Mouse (Mus musculus): ENCODE data around the gene Exoc4. TPM values are rescaled to one million over a fixed set of nuclear protein-coding genes. Genes with fewer than 3 reads are reported as not detected.

Gene Exoc4
- polyA plus RNA-seq, 1 experiment from 2014 or later: 10.9 TPM

DNA sequence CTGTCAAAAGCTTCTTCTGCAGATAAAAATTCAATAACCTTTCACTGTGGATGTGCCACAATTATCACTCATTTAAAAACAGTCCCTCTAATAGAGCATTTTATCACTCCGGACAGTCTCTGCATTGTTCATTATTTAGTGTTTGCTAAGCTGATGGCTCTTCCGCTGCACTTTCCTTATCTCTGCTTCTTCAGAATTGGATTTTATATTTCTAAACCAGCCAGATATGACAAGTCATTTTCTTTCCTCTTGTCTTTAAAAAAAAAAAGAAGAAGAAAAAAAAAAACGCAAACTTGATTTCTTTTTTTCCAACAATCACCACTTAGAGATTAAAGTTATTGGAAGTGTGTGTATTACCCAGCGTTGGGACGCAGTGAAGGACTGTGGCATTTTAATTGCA is 624.1 kb downstream of the Exoc4 start:
- no peak for ATAC-seq (ENCODE audit: low read depth)

DNA sequence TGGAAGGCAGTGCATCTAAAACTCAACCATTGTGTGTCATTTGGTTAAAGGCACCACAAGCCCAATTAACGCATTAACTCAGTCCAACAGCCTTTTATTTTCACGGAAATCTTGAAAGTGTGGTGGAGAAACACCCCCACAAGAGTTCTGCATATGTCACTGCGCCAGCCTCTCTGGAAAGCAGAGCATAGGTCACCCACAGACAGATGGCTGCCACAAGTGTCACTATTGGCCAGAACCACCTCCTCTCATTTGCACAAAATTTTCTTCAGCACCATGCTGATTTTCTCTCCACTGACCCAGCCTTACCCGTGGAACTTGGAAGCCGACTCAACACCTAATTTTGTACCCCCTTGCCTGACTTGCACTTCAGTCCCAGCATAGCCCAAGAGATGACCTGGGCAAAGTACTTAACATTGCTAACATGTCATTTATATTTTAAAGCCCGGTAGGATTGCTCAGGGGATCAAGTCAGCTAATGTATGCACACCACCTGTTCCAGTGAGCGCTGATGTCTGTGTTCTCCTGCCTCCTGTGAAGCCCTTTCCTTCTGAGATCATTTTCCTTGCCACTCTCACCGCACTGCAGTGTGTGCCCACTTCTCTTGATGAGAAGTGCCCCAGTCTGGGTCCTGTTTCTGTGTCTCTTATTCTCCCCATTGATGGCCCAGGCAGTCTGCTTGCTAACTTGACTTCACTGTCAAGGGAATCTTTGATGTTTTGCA is 625.6 kb downstream of the Exoc4 start:
- ATAC-seq (ENCODE audit: low read depth): no peak
- no peaks in the 10 kb centered on the region for H3K4me1 ChIP-seq (ENCODE audit: control insufficient read depth, low read depth, low read length)
- H3K27me3 ChIP-seq (ENCODE audit: control insufficient read depth, insufficient read depth, low read depth, low read length): no peaks in the 10 kb centered on the region
- 68% methylated on average over 8 of the region's 8 CpGs for WGBS (ENCODE audit: insufficient replicate concordance)
- no peak overlapping the region for H3K4me2 ChIP-seq (ENCODE audit: low read depth, low read length)
- no peak overlapping the region for H3K27ac ChIP-seq (ENCODE audit: low read length)
- no peaks in the 10 kb centered on the region for H3K9me3 ChIP-seq (replicated peaks; ENCODE audit: control insufficient read depth, low read length)
- no peak overlapping the region for H3K9ac ChIP-seq (ENCODE audit: low read depth, low read length)
- no peak overlapping the region for H3K4me3 ChIP-seq (ENCODE audit: low read depth, low read length)
- H3K36me3 ChIP-seq (ENCODE audit: control insufficient read depth, insufficient read depth): no peaks in the 10 kb centered on the region

More for the DNA sequence above, 624.1 kb downstream of the Exoc4 start:
- H3K4me2 ChIP-seq (ENCODE audit: low read depth, low read length): no peak overlapping the region
- WGBS (ENCODE audit: insufficient replicate concordance): 61% methylated on average over 5 of the region's 5 CpGs
- H3K4me1 ChIP-seq (ENCODE audit: control insufficient read depth, low read depth, low read length): no peaks in the 10 kb centered on the region
- H3K9ac ChIP-seq (ENCODE audit: low read depth, low read length): no peak overlapping the region
- no peaks in the 10 kb centered on the region for H3K27me3 ChIP-seq (ENCODE audit: control insufficient read depth, insufficient read depth, low read depth, low read length)
- no peaks in the 10 kb centered on the region for H3K9me3 ChIP-seq (replicated peaks; ENCODE audit: control insufficient read depth, low read length)
- H3K27ac ChIP-seq (ENCODE audit: low read length): no peak overlapping the region
- no peaks in the 10 kb centered on the region for H3K36me3 ChIP-seq (ENCODE audit: control insufficient read depth, insufficient read depth)
- H3K4me3 ChIP-seq (ENCODE audit: low read depth, low read length): no peak overlapping the region

- Histone ChIP-seq H3K4me1 (ENCODE audit: control insufficient read depth, low read depth, low read length) (no peaks in the 10 kb centered on the region), H3K36me3 (ENCODE audit: control insufficient read depth, insufficient read depth) (no peaks in the 10 kb centered on the region), H3K4me3 (ENCODE audit: low read depth, low read length) (no peak overlapping the region), H3K27ac (ENCODE audit: low read length) (no peak overlapping the region), H3K9ac (ENCODE audit: low read depth, low read length) (no peak overlapping the region), H3K27me3 (ENCODE audit: control insufficient read depth, insufficient read depth, low read depth, low read length) (no peaks in the 10 kb centered on the region), H3K9me3 (replicated peaks; ENCODE audit: control insufficient read depth, low read length) (no peaks in the 10 kb centered on the region), H3K4me2 (ENCODE audit: low read depth, low read length) (no peak overlapping the region)
- no peak for ATAC-seq (ENCODE audit: low read depth)
- 59% methylated on average over 9 of the region's 9 CpGs for WGBS (ENCODE audit: insufficient replicate concordance)
Measured at GRCm38 (mm10) chr6:33884141-33884683, 635.3 kb downstream of the Exoc4 start.

GRCm38 (mm10) chr6:33886941-33887340 is 638.1 kb downstream of the Exoc4 start:
- Histone ChIP-seq H3K36me3 (ENCODE audit: control insufficient read depth, insufficient read depth) (no peaks in the 10 kb centered on the region), H3K9me3 (replicated peaks; ENCODE audit: control insufficient read depth, low read length) (no peaks in the 10 kb centered on the region), H3K4me3 (ENCODE audit: low read depth, low read length) (no peak overlapping the region), H3K4me2 (ENCODE audit: low read depth, low read length) (no peak overlapping the region), H3K9ac (ENCODE audit: low read depth, low read length) (no peak overlapping the region), H3K27ac (ENCODE audit: low read length) (no peak overlapping the region), H3K4me1 (ENCODE audit: control insufficient read depth, low read depth, low read length) (no peaks in the 10 kb centered on the region), H3K27me3 (ENCODE audit: control insufficient read depth, insufficient read depth, low read depth, low read length) (no peaks in the 10 kb centered on the region)
- WGBS (ENCODE audit: insufficient replicate concordance): 72% methylated on average over 2 of the region's 2 CpGs
- no peak for ATAC-seq (ENCODE audit: low read depth)

DNA sequence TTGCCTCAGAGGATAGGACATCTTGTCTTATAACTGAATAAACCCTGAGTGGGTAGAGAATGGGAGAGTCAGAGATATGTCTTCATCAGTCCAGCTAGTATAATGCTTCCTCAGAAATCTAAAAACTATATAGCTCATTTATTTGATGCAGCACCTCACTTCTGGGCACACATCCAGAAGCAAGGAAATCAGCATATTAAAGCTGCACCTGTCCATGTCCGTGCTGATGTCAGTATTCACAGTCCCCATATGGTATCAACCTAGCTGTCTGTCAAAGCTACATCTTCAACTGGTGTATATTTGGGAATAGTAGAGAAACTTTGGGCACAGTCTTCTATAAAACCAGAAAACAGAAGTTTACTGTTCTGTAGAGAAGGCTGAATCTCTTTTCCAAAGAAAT is 642.0 kb downstream of the Exoc4 start:
- no peak overlapping the region for H3K4me2 ChIP-seq (ENCODE audit: low read depth, low read length)
- no peak for ATAC-seq (ENCODE audit: low read depth)
- H3K27me3 ChIP-seq (ENCODE audit: control insufficient read depth, insufficient read depth, low read depth, low read length): no peaks in the 10 kb centered on the region
- H3K4me1 ChIP-seq (ENCODE audit: control insufficient read depth, low read depth, low read length): no peaks in the 10 kb centered on the region
- 70% methylated on average over 1 of the region's 1 CpGs for WGBS (ENCODE audit: insufficient replicate concordance)
- H3K9ac ChIP-seq (ENCODE audit: low read depth, low read length): no peak overlapping the region
- no peak overlapping the region for H3K4me3 ChIP-seq (ENCODE audit: low read depth, low read length)
- no peaks in the 10 kb centered on the region for H3K9me3 ChIP-seq (replicated peaks; ENCODE audit: control insufficient read depth, low read length)
- no peak overlapping the region for H3K27ac ChIP-seq (ENCODE audit: low read length)
- no peaks in the 10 kb centered on the region for H3K36me3 ChIP-seq (ENCODE audit: control insufficient read depth, insufficient read depth)

DNA sequence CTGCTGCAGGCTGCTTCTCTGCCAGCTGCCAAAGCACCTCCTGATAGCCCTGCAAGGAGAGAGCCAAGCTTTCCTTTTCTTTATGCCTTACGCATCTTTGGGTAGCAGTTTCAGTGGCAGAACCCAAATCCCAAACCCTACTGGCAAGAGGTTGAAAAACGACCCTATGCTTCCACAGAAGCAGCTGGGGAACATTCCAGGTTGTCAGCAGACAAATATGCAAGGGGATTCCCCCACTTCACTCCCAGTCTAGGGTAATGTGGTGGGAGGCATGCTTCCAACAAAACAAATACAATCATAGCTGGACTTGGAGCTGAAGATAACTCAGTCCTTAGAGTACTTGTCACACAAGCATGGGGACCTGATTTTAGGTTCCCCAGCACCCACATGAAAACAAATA is 643.3 kb downstream of the Exoc4 start:
- 47% methylated on average over 2 of the region's 2 CpGs for WGBS (ENCODE audit: insufficient replicate concordance)
- H3K4me2 ChIP-seq (ENCODE audit: low read depth, low read length): no peak overlapping the region
- H3K4me1 ChIP-seq (ENCODE audit: control insufficient read depth, low read depth, low read length): no peaks in the 10 kb centered on the region
- no peaks in the 10 kb centered on the region for H3K9me3 ChIP-seq (replicated peaks; ENCODE audit: control insufficient read depth, low read length)
- no peak overlapping the region for H3K27ac ChIP-seq (ENCODE audit: low read length)
- no peak for ATAC-seq (ENCODE audit: low read depth)
- H3K9ac ChIP-seq (ENCODE audit: low read depth, low read length): no peak overlapping the region
- no peaks in the 10 kb centered on the region for H3K36me3 ChIP-seq (ENCODE audit: control insufficient read depth, insufficient read depth)
- no peaks in the 10 kb centered on the region for H3K27me3 ChIP-seq (ENCODE audit: control insufficient read depth, insufficient read depth, low read depth, low read length)
- no peak overlapping the region for H3K4me3 ChIP-seq (ENCODE audit: low read depth, low read length)

- no peaks in the 10 kb centered on the region for H3K4me1 ChIP-seq (ENCODE audit: control insufficient read depth, low read depth, low read length)
- H3K4me2 ChIP-seq (ENCODE audit: low read depth, low read length): no peak overlapping the region
- ATAC-seq (ENCODE audit: low read depth): no peak
- H3K9me3 ChIP-seq (replicated peaks; ENCODE audit: control insufficient read depth, low read length): no peaks in the 10 kb centered on the region
- no peak overlapping the region for H3K27ac ChIP-seq (ENCODE audit: low read length)
- H3K9ac ChIP-seq (ENCODE audit: low read depth, low read length): no peak overlapping the region
- H3K36me3 ChIP-seq (ENCODE audit: control insufficient read depth, insufficient read depth): no peaks in the 10 kb centered on the region
- no peak overlapping the region for H3K4me3 ChIP-seq (ENCODE audit: low read depth, low read length)
- H3K27me3 ChIP-seq (ENCODE audit: control insufficient read depth, insufficient read depth, low read depth, low read length): no peaks in the 10 kb centered on the region
- 34% methylated on average over 5 of the region's 5 CpGs for WGBS (ENCODE audit: insufficient replicate concordance)
Measured at GRCm38 (mm10) chr6:33899973-33900372, 651.1 kb downstream of the Exoc4 start.

- ATAC-seq (ENCODE audit: low read depth): no peak
Measured at GRCm38 (mm10) chr6:33900615-33901014, 651.7 kb downstream of the Exoc4 start.

DNA sequence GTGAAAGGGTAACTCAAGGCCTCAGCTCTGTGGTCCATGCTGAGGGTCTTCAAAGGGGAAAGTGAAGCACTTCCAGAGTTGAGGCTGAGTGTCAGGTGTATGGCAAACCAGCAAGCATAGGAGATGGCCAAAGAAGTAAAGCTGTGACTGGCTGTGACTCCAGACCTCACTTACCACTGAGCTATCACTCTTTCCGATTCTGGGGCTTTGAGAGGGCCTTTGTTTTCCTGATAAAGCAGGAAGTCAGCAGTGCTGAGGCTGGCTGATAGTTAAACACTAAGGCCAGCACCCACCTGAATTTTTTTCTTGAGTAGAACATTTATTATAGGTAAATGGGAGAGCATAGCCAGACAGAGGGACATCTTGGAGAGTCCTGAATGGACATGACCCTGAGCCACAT is 656.2 kb downstream of the Exoc4 start:
- Histone ChIP-seq H3K4me2 (ENCODE audit: low read depth, low read length) (no peak overlapping the region), H3K9me3 (replicated peaks; ENCODE audit: control insufficient read depth, low read length) (no peaks in the 10 kb centered on the region), H3K27ac (ENCODE audit: low read length) (no peak overlapping the region), H3K36me3 (ENCODE audit: control insufficient read depth, insufficient read depth) (no peaks in the 10 kb centered on the region), H3K4me1 (ENCODE audit: control insufficient read depth, low read depth, low read length) (no peaks in the 10 kb centered on the region), H3K27me3 (ENCODE audit: control insufficient read depth, insufficient read depth, low read depth, low read length) (no peaks in the 10 kb centered on the region), H3K9ac (ENCODE audit: low read depth, low read length) (no peak overlapping the region), H3K4me3 (ENCODE audit: low read depth, low read length) (no peak overlapping the region)
- 30% methylated on average over 1 of the region's 1 CpGs for WGBS (ENCODE audit: insufficient replicate concordance)
- ATAC-seq (ENCODE audit: low read depth): no peak

More at GRCm38 (mm10) chr6:33900615-33901014, 651.7 kb downstream of the Exoc4 start:
- Histone ChIP-seq H3K9me3 (replicated peaks; ENCODE audit: control insufficient read depth, low read length) (no peaks in the 10 kb centered on the region), H3K4me2 (ENCODE audit: low read depth, low read length) (no peak overlapping the region), H3K27me3 (ENCODE audit: control insufficient read depth, insufficient read depth, low read depth, low read length) (no peaks in the 10 kb centered on the region), H3K27ac (ENCODE audit: low read length) (no peak overlapping the region), H3K4me1 (ENCODE audit: control insufficient read depth, low read depth, low read length) (no peaks in the 10 kb centered on the region), H3K9ac (ENCODE audit: low read depth, low read length) (no peak overlapping the region), H3K4me3 (ENCODE audit: low read depth, low read length) (no peak overlapping the region), H3K36me3 (ENCODE audit: control insufficient read depth, insufficient read depth) (no peaks in the 10 kb centered on the region)
- WGBS (ENCODE audit: insufficient replicate concordance): 61% methylated on average over 4 of the region's 4 CpGs

Data from liver, embryonic 16.5 days (tissue).